Mouse (Mus musculus) adrenal gland, postnatal 36 days (tissue): ENCODE measurements at regions not wholly inside any gene's neighbourhood (a gene's known extent, or its start where the extent isn't known, plus 50 kb on each side); places are given as distances from the start of the nearest gene placed in this dataset.
"Not testable (repeated sequence)": the region's sequence is repeated elsewhere in the genome, so short reads cannot be mapped to it uniquely, and the experiment has no call there.

Source experiments
- DNase-seq, 2 experiments: peaks; one replicate each; pipeline ENCODE4 v3.0.0; 2021; ENCODE audit warnings: mixed read lengths in 1 of 2

DNA sequence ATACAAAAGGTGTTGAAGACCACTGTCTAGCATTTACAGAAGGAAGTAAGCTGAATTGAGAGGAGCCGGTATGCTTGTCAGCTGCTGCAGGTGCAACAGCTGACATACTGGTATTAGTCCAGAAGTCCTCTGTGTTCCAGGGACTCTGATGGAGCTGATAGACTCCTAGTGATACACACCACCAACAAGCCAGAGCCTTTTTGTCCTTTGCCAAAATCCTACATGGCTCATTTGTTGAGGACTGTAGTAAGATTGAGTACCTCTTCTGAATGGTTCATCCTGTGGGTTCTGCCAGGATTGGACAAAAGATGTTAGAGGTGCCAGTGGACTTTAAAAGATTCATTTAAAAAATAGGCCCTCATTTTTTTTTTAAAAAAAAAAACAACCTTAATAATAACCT is 129.4 kb upstream of the Tmem185a start:
- no peak for DNase-seq

- peak in 1 of 2 experiments; percentile 23 for DNase-seq
These were observed 105.4 kb upstream of the Tmem185a start for GRCm38 (mm10) chrX:70582344-70582743.

GRCm38 (mm10) chrX:70580171-70580570 is 103.2 kb upstream of the Tmem185a start:
- DNase-seq = no peak

DNA sequence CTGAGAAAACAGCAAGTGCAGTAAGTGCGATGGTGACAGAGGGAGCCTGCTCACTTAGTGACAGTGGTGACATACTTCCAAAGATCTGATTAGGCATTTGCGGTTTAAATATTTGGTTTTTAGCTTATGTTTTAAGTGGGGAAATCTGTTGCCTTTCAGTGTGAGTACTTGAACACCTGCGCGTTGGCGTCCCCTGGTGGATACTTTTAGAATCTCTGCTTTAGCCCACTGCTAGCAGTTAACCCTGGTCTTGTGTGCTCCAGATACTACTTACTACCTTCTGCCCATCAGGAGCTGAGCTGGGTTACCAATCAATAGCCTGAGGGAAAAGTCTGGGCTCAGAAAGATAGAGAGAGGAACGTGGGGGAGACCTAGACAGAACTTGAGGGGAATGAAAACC is 97.3 kb upstream of the Tmem185a start:
- DNase-seq = not testable (repeated sequence)

GRCm38 (mm10) chrX:70570586-70570985 is 93.6 kb upstream of the Tmem185a start:
- DNase-seq = not testable (repeated sequence)

- not testable (repeated sequence) for DNase-seq
These were observed 92.5 kb upstream of the Tmem185a start for GRCm38 (mm10) chrX:70569339-70569979.
